Mouse (Mus musculus) G1E-ER4 (cell line): ENCODE measurements around the gene Tha1. TPM values are rescaled to one million over a fixed set of nuclear protein-coding genes. Genes with fewer than 3 reads are reported as not detected.

Experiments used
- GATA1 ChIP-seq: IDR thresholded peaks from one replicate; pipeline ENCODE4 v1.8.0; 2012; ENCODE audit warnings: low read length, inconsistent platforms
- polyA plus RNA-seq: library from polyadenylated mRNA; stranded (reverse); fragments of >175 nt; gene quantifications from 2 replicates; pipeline ENCODE4 v1.2.3, GENCODE M21; 2012

The Tha1 gene
- polyA plus RNA-seq, 1 experiment: not detected

DNA sequence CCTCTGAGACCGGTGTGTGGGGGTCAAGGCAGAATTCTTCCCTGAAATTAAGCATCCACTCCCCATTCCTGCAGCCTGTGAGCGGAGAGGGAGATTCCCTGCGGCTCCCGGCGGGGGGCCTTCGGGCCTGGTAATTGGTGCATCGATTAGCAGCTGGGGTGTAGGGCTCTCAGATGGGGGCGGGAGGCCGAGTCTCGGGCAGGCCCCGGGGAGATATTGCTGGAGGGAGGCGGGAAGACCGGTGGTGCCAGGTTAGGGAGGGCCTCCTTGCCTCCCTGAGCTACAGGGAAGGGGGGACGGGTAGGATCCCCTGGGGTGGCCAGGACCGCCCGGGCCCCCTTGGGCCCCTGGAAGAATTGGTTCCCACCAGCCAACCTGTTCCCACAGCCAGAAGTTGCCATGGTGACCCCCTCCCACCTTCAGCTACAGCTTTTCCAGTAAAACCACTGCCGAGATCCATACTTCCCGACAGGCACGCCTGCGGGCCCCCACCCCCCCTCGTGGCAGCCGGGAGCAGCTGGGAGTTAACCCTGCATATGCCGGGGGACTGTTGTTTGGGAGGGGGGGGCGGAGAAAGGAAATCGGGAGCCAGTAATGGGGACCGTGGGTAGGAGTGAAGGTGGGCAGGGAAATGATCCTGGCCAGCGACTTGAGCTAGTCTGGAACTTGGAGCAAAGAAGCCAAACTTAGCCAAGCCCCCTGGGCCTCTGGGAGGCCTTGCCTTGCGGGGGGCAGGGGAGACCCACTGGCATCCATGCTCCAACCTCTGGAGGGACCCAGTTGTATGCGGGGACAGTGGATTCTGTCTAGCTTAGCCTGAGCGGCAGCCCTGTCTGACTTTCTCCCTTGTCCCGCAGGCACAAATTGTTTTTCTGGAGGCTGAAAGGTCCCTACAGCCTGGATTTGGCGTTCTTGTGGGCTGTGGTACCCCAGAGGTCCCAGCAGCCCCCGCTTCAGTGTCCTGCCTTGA is 15.9 kb upstream of the Tha1 start:
- TF ChIP-seq GATA1: no peak

DNA sequence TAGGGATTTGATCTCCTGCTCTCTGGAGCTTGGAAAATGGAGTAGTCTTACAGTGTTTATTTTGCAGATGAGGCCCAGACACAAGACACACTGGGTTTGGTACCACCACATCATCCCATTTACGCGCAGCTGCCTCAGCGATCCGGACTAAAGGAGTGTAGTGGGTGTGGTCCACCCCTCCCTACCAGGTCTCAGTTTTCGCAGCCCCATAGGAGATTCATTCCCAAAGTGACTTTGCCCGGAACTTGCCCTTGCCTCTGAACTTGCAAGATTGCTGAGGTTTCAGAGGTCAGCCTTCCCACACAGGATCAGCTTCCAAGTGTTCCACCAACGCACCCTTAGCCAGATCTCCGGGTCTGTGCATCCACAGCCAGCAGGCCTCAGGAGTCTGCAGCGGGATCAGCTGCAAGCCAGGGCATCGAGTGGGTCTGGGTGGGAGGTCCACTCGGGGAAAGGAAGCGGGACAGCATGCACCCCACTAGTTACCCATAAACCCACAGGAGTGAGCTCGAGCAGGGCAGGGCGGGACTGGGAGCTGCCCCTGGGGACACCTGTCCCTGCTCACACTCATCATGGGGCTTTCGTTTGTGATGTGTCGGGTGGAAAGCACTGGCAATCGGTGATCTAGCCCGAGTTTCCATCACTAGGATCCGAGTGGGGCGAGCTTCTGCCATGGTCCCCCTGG is 15.0 kb upstream of the Tha1 start:
- TF ChIP-seq GATA1: no peak

DNA sequence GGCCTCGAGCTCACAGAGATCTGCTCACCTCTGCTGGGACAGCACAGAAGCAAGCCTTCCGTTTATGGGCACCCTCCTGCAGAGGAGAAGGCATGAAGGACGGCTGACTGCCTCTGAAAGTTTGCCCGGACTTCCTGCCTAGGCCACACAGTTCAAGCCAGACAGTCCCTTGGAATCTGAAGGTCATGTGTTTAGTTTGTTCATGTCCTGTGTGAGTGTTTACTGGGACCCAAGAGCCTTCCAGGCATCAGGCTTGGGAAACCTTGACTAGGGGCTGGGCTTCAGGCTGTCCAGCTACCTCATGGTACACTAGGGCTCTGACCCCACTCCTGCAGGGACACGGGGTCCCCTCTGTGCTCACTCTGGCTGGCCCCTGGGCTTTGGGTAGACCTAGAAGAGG is 12.7 kb upstream of the Tha1 start:
- TF ChIP-seq GATA1: no peak

DNA sequence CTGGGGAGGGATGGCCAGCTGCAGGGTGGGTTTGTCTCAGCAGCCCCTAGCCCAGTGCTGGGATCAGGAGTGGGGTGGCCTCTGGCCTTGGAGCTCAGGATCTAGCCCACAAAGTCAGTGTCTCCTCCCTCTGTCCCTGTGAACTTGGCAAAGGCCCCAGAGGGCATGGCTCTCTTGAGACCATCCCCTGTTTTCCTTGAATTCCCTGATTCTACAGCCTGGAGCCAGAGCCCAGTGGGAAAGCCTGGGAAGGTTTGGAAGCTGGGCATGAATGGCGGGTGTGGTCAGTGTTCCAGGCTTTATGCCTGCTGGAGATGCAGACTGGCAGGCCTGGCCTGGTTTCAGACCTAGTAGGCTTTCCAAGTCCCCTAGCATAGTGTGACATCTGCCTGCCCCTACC is 8.9 kb upstream of the Tha1 start:
- no peak for TF ChIP-seq GATA1

DNA sequence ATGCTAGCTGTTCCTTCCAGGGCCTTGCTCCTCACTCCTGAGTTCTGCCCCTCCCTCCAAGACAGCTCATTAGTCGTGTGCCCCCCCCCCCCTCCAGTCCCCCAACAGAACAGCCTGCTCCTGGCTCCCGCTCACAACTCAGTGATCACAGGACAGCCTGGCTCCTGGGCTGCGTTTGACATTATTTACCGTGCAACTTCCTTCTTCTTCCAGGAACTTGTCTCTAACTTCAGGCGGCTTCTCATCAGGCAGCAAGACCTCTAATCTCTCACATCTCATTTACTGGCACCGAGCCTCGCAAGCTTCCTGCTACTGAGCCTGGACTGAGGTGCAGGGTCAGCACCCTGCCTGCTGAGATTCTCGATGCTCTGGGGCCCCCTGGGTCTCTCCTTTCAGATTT is 8.5 kb upstream of the Tha1 start:
- no peak for TF ChIP-seq GATA1

DNA sequence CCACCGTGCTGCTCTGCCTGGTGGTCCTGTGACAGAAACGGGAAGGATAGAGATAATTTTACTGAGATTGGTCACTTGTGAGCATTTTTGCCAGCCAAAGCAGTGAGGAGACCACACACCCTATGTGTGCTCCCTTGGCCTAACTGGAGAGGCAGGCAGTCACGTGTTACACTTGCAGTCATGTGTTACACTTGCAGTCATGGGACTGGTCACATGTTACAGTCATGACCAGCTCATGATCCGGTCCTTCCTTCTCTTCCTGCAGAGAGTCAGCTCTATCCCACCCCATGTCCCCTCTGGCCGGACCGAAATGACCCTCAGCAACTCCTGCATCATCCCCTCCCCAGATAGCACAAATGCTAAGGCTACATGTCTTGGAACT is 7.7 kb upstream of the Tha1 start:
- no peak for TF ChIP-seq GATA1

DNA sequence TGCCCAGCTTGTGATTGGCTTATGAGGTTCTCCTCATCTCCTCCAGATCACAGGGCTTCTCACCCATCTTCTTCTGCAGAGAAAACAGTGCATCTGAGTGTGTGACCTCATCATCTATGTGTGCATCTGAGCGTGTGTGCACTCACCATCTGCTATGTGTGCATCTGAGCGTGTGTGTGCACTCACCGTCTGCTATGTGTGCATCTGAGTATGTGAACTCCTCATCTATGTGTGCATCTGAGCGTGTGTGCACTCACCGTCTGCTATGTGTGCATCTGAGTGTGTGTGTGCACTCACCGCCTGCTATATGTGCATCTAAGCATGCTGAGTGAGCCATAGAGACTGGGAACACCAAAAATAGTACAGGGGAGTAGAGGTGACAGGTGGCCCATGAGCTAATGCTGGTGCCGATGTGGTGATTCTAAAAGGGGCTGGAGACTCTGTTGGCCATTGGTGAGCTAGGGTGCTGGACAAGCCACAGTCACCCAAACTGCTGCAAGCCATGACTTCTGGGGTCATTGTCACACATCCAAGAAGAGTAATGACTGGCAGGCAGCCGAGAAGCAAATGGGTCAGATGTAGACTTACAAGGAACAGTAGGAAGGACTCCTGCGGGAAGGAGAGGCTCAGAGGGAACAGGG is 7.2 kb upstream of the Tha1 start:
- TF ChIP-seq GATA1: no peak

DNA sequence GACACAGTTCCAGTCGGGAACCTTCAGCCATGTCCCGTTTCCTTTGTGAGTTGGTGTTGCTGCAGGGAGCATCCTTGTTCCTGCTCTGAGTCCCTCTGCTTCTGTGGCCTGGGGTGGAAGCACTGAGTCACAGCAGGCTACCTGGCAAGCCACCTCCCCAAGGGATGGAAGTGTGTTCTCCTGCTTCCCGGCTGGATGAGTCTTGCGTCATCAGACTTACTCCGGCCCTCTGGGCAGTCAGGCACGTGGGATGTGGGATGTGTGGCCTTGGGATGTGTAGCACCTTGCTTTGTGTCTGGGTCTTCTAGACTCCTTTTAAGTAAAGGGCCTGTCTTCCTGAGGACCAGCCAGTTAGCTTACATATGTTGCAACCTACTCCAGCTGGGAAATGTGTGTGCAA is 6.4 kb upstream of the Tha1 start:
- no peak for TF ChIP-seq GATA1

DNA sequence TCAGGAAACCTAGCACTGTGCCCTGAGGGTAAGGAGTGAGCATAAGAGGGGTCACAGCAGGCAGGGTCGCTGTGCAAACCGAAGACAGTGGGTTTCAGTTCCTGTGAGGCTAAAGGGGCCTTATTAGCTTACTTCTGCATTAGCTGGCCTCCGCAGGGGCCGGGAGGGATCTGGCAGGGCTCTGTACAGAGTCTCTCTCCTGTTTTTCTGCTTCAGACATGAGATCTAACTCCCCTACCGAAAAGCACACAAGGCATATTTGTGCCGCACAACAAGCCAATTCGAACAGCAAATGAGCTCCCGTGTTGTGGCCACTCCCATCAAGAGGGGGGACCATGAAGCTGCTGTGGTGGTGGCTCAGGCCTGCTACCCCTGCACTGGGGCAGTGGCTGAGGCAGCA is 5.6 kb upstream of the Tha1 start:
- no peak for TF ChIP-seq GATA1

DNA sequence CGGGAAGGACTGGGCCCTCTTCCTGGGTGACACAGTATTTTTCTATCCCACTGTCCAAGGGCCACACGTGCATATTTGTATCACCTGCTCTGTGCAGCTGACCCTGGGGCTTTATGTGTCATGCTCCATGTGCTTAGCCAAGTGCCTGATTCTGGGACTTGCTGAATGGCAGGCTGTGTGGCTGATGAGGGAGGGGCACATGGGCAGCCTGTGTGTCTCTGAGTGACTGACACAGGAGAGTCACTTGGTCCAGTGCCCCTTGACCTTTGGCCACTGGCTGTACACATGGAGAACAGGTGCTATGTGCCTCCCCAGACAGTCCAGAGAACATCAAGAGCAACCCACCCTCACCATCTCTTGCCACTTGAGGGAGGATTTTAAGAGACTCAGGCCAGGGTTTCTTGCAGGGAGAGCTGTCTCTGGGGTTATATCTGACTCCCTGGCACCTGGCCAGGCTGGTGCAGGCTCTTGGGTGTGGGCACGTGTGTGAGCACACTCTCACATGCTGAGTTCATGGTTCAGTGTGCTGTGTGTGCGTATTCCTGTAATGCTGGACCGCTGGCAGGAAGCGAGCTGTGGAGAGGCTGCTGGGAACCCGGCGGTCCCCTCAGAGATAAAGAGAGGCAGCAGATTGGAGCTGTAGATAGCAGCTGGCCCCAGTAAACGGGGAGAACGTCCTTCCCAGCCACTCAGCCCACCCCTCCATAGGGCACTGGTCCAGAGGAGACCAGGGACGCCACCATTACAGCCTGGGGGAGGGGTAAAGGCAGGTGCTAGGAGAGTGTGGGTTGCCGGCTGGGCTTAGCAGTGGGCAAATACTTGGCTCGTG is 4.8 kb upstream of the Tha1 start:
- no peak for TF ChIP-seq GATA1

DNA sequence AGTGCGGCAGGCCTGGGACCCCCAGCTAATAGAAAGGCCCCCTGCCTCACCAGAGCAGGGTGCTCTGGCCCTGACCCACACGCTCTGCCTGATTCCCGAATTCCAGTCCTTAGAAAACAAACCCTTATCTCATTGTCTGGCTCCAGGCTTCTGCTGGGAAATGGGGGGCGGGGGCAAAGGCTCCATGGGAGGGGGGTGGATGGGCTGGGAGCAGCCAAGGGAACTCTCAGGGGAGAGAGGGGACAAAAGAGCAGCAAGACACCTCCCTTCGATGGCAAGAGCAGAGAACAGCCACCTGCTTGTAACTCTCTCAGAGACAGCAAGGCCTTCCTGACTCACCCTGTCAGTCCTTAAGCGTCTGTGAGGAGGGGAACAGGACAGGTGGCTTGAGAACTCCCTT is 2.4 kb upstream of the Tha1 start:
- no peak for TF ChIP-seq GATA1

DNA sequence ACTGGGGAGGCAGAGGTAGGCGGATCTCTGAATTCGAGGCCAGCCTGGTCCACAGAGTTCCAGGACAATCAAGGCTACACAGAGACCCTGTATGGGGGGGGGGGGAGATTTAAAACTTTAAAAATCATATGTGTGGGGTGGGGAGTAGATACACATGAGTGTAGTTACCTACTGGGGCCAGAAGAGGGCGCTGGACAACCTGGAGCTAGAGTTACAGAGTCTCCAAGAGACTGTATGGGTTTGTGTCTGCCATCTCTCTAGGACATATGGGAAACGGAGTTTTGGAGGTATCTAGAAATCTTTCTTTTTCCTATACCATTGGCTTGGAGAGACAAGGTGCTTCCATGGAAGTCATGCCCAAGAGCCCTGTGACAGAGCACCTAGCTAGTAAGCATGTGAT is 1.1 kb upstream of the Tha1 start:
- TF ChIP-seq GATA1: no peak

DNA sequence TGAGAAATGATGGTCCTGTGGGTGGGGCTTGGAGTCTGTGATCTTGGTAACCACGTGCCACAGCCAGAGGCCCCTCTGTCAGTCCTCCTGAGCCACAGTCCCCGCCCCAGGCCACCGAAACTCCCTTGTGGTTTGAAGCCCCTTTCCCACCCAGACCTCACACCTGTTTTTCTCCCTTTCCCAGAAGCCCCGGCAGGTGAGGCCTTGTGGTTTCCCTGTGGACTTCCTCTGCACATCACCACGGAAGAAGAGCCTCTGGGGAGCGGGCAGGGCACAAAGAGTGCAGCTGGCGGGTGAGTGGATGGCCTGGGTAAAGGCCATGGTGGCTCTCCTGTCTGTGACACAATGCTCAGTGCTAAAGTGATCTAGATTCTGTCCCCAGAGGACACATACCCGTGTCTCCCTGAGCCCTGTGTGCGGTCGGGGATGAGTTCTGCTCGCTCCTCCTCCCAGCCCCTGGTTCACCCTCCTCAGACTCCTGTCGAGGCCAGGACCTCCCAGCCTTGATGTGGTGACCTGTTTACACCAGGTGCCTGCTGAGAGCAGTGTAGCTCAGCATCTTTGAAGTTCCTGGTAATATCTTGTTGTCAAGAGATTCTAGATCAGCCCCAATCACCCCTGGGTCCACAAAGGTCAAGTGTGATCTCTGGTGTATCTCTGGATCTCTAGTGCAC is 1.2 kb downstream of the Tha1 start:
- TF ChIP-seq GATA1: no peak

DNA sequence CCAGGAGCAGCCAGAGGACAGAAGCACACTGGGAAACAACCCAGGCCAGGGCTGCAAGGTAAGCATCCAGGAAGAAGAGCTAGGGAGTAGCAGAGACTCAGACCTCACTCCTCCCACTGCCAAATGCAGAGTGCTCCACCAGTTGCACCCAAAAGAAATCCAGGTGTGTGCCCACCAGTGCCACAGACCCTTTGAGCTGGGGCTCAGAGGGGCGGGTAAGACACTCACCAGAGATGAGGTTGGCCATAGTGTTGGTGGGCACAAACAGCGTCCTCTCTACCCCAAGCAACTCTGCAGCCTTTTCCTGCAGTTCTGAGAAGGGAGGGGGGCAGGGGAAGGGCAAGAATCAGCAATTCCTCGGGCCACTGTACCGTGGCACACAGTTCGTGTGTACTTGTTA is 1.9 kb downstream of the Tha1 start:
- no peak for TF ChIP-seq GATA1
